Mouse (Mus musculus) neural tube, embryonic 11.5 days (tissue): Measurements from ENCODE around the gene Rsrc1. TPM values are rescaled to one million over a fixed set of nuclear protein-coding genes. Genes with fewer than 3 reads are reported as not detected.
A peak's percentile ranks its signal among the peaks of the same experiment; 100 is the strongest.

Experiments
- ATAC-seq: fragments of 200-750 bp; cut with Nextera tagmentation; 2 replicates; pipeline ENCODE4 v1.8.0; 2017; ENCODE audit warnings: moderate number of reproducible peaks, mild to moderate bottlenecking, moderate TSS enrichment, moderate library complexity; ENCODE audit not compliant: insufficient read depth, low FRiP score, low TSS enrichment
- DNase-seq: peaks from one replicate; pipeline ENCODE4 v3.0.0-alpha.2; 2015; ENCODE audit warnings: low spot score
- H3K27ac ChIP-seq: fragments of 300-500 bp; sonication (generic); 2 replicates; pipeline ENCODE4 v1.5.1; 2014; ENCODE audit warnings: low read depth, mild to moderate bottlenecking, low read length
- H3K27me3 ChIP-seq: fragments of 300-500 bp; sonication (generic); 2 replicates; pipeline ENCODE4 v1.6.1; 2014; ENCODE audit warnings: mild to moderate bottlenecking, low read length, mixed read lengths; ENCODE audit not compliant: control insufficient read depth, insufficient read depth
- H3K36me3 ChIP-seq: fragments of 300-500 bp; sonication (generic); 2 replicates; pipeline ENCODE4 v1.6.1; 2014; ENCODE audit warnings: mild to moderate bottlenecking, low read length, moderate library complexity, mixed read lengths; ENCODE audit not compliant: control insufficient read depth, insufficient read depth
- H3K4me1 ChIP-seq: fragments of 300-500 bp; sonication (generic); 2 replicates; pipeline ENCODE4 v1.6.1; 2014; ENCODE audit warnings: low read length, mixed read lengths; ENCODE audit not compliant: control insufficient read depth, insufficient read depth
- H3K4me2 ChIP-seq: fragments of 300-500 bp; sonication (generic); 2 replicates; pipeline ENCODE4 v1.6.1; 2014; ENCODE audit warnings: low read depth, mild to moderate bottlenecking, moderate library complexity
- H3K4me3 ChIP-seq: fragments of 300-500 bp; sonication (generic); 2 replicates; pipeline ENCODE4 v1.5.1; 2014; ENCODE audit warnings: low read depth, low read length
- H3K9ac ChIP-seq: fragments of 300-500 bp; sonication (generic); 2 replicates; pipeline ENCODE4 v1.6.1; 2014; ENCODE audit warnings: mild to moderate bottlenecking, low read length
- H3K9me3 ChIP-seq: fragments of 300-500 bp; sonication (generic); 2 replicates; pipeline ENCODE4 v1.6.1; 2016; ENCODE audit warnings: low read length; ENCODE audit not compliant: control insufficient read depth
- WGBS: fragments of 180-500 bp; shearing (Covaris S2); extraction: QIAGEN DNeasy Blood & Tissue Kit; methylation state at CpG from one replicate; pipeline ENCODE4 v1.1.7; 2014; 5-methylcytosine and 5-hydroxymethylcytosine counted together
- polyA plus RNA-seq: library from polyadenylated mRNA; unstranded; fragments of >200 nt; fragmentation: Nextera tagmentation; extraction: Ambion mirVana; gene quantifications from 2 replicates; pipeline ENCODE4 v1.2.1, GENCODE M21; 2014

Gene Rsrc1
- polyA plus RNA-seq, 1 experiment from 2014 or later = 43.2 TPM

GRCm38 (mm10) chr3:67366087-67366892 is 385.1 kb downstream of the Rsrc1 start:
- no peaks in the 10 kb centered on the region for H3K27me3 ChIP-seq
- 75% methylated on average over 4 of the region's 4 CpGs for WGBS
- H3K27ac ChIP-seq = no peak overlapping the region
- DNase-seq (no peak), ATAC-seq (no peak)
- no peaks in the 10 kb centered on the region for H3K36me3 ChIP-seq
- no peaks in the 10 kb centered on the region for H3K4me1 ChIP-seq
- H3K4me2 ChIP-seq = no peak overlapping the region
- H3K9ac ChIP-seq = no peak overlapping the region
- no peaks in the 10 kb centered on the region for H3K9me3 ChIP-seq
- no peak overlapping the region for H3K4me3 ChIP-seq

DNA sequence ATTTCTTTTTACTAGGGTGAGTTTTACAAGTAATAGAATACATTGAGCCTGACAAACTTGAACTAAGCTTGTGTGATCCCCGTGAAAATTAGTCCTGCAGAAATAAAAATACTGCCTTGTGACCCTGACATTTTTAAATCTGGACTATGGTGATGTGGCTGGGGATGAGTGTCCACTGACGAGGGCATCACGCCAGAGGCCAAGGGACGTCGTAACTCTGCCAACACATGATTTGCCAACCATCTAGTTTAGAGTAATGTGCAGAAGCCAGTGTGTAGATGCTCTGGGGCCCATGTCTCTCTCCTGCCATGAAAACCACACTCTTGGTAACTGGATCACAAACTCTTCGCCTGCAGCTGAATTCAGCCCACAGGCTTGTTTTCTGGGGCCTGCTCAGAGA is 386.3 kb downstream of the Rsrc1 start:
- H3K4me3 ChIP-seq = no peak overlapping the region
- no peak overlapping the region for H3K9ac ChIP-seq
- no peak overlapping the region for H3K27ac ChIP-seq
- no peak for ATAC-seq
- WGBS = 84% methylated on average over 6 of the region's 6 CpGs
- H3K27me3 ChIP-seq = no peaks in the 10 kb centered on the region; the same call in 1 of the 2 replicates
- no peak overlapping the region for H3K4me2 ChIP-seq
- H3K9me3 ChIP-seq = no peaks in the 10 kb centered on the region
- H3K4me1 ChIP-seq = no peaks in the 10 kb centered on the region
- H3K36me3 ChIP-seq = no peaks in the 10 kb centered on the region
- DNase-seq = no peak

GRCm38 (mm10) chr3:67369407-67370079 is 388.4 kb downstream of the Rsrc1 start:
- H3K9me3 ChIP-seq = no peaks in the 10 kb centered on the region
- no peak overlapping the region for H3K4me2 ChIP-seq
- 81% methylated on average over 5 of the region's 5 CpGs for WGBS
- H3K36me3 ChIP-seq = no peaks in the 10 kb centered on the region
- no peak overlapping the region for H3K4me3 ChIP-seq
- no peak overlapping the region for H3K9ac ChIP-seq
- H3K27me3 ChIP-seq = no peaks in the 10 kb centered on the region; the same call in 1 of the 2 replicates
- no peaks in the 10 kb centered on the region for H3K4me1 ChIP-seq
- H3K27ac ChIP-seq = no peak overlapping the region
- DNase-seq = no peak
- ATAC-seq = no peak

- no peaks in the 10 kb centered on the region for H3K36me3 ChIP-seq
- DNase-seq = no peak
- 72% methylated on average over 4 of the region's 4 CpGs for WGBS
These were observed 391.0 kb downstream of the Rsrc1 start for GRCm38 (mm10) chr3:67372194-67372593.

GRCm38 (mm10) chr3:67372781-67373180 is 391.6 kb downstream of the Rsrc1 start:
- ATAC-seq (no peak), DNase-seq (no peak)
- 60% methylated on average over 5 of the region's 5 CpGs for WGBS
- Histone ChIP-seq H3K4me1 (no peaks in the 10 kb centered on the region), H3K4me3 (no peak overlapping the region), H3K9ac (no peak overlapping the region), H3K4me2 (no peak overlapping the region), H3K9me3 (no peaks in the 10 kb centered on the region), H3K27me3 (no peaks in the 10 kb centered on the region; the same call in 1 of the 2 replicates), H3K36me3 (no peaks in the 10 kb centered on the region), H3K27ac (no peak overlapping the region)

More at GRCm38 (mm10) chr3:67372194-67372593, 391.0 kb downstream of the Rsrc1 start:
- no peak for ATAC-seq
- Histone ChIP-seq H3K27me3 (no peaks in the 10 kb centered on the region; the same call in 1 of the 2 replicates), H3K4me3 (no peak overlapping the region), H3K4me2 (no peak overlapping the region), H3K9ac (no peak overlapping the region), H3K27ac (no peak overlapping the region), H3K9me3 (no peaks in the 10 kb centered on the region), H3K4me1 (no peaks in the 10 kb centered on the region)

- Histone ChIP-seq H3K4me1 (no peaks in the 10 kb centered on the region), H3K27ac (no peak within 1 kb of the TSS), H3K36me3 (no peaks in the 10 kb centered on the region), H3K9me3 (no peaks in the 10 kb centered on the region), H3K4me2 (peak within 1 kb of the TSS; percentile 76), H3K9ac (peak within 1 kb of the TSS; percentile 33; the same call in 1 of the 2 replicates), H3K27me3 (no peaks in the 10 kb centered on the region; the same call in 1 of the 2 replicates), H3K4me3 (peak within 1 kb of the TSS; percentile 36)
- under 1% methylated on average over 35 of the region's 35 CpGs for WGBS
- peak; percentile 94 for DNase-seq
- ATAC-seq = peak; percentile 98
These were observed 392.7 kb downstream of the Rsrc1 start, which contains the start of gene Mlf1 for GRCm38 (mm10) chr3:67373872-67374271. TSS of gene Mlf1 (plus strand) at chr3:67374097.

DNA sequence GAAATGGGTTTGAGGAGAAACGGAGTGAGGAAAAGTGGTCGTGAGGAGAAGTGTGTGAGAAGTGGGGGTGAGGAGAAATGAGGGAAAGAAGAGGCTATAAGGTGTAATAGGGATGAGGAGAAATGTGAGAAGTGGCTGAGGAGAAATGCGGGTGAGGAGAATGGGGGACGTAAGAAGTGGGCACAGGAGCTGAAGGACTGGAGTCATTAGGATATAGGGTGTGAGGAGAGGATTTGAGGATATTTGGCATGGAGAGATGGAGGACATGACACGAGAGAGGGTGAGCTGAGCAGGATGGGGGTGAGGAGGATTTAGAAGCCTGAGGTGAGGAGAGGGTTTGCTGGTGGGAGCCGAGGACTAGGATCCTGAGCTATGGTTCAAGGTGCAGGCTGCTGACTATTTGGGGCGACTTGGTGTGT is 393.2 kb downstream of the Rsrc1 start:
- WGBS = 36% methylated on average over 7 of the region's 7 CpGs
- H3K27ac ChIP-seq = no peak overlapping the region
- ATAC-seq (peak; percentile 32), DNase-seq (no peak)
- no peaks in the 10 kb centered on the region; the same call in 1 of the 2 replicates for H3K27me3 ChIP-seq
- H3K9me3 ChIP-seq = no peaks in the 10 kb centered on the region
- peak overlapping the region; percentile 33; the same call in 1 of the 2 replicates for H3K9ac ChIP-seq
- no peaks in the 10 kb centered on the region for H3K4me1 ChIP-seq
- peak overlapping the region; percentile 76 for H3K4me2 ChIP-seq
- no peaks in the 10 kb centered on the region for H3K36me3 ChIP-seq
- H3K4me3 ChIP-seq = peak overlapping the region; percentile 36

- Histone ChIP-seq H3K27me3 (no peaks in the 10 kb centered on the region; the same call in 1 of the 2 replicates), H3K4me2 (peak within 1 kb of the TSS; percentile 76), H3K9ac (peak within 1 kb of the TSS; percentile 33; the same call in 1 of the 2 replicates), H3K4me1 (no peaks in the 10 kb centered on the region), H3K4me3 (peak within 1 kb of the TSS; percentile 36), H3K27ac (no peak within 1 kb of the TSS), H3K36me3 (no peaks in the 10 kb centered on the region), H3K9me3 (no peaks in the 10 kb centered on the region)
- WGBS = 43% methylated on average over 3 of the region's 3 CpGs
- no peak for ATAC-seq
- no peak for DNase-seq
These were observed 393.9 kb downstream of the Rsrc1 start, which contains the start of gene Gm17402 for GRCm38 (mm10) chr3:67375063-67375462. TSS of gene Gm17402 (minus strand) at chr3:67375163.
